Mouse (Mus musculus): ENCODE measurements around the gene Rad1.
"Not testable (repeated sequence)": the region's sequence is repeated elsewhere in the genome, so short reads cannot be mapped to it uniquely, and the experiment has no call there.

Rad1 gene

GRCm38 (mm10) chr15:10499593-10499992 is 13.8 kb downstream of the Rad1 start:
- in situ Hi-C loops (cut with MboI; ENCODE audit: low pct_unique_long_range_greater_than_20kb in 1 of 2, low sequenced_read_pairs in 2 of 2, unreplicated experiment in 1 of 2) = loop anchor here (25.0 kb wide), 2 partner anchors 213 to 888 kb away; partner anchors contain the start of genes Rai14 (in 1 of the 2) and Tars (in 1 of the 2)

GRCm38 (mm10) chr15:10500035-10500434 is 14.2 kb downstream of the Rad1 start:
- in situ Hi-C loops (cut with MboI; ENCODE audit: low pct_unique_long_range_greater_than_20kb in 1 of 2, low sequenced_read_pairs in 2 of 2, unreplicated experiment in 1 of 2) = loop anchor here (10.0 to 25.0 kb wide), 2 partner anchors 365 to 387 kb away; no protein-coding TSS in a partner anchor

- in situ Hi-C loops (cut with MboI; ENCODE audit: low pct_unique_long_range_greater_than_20kb in 1 of 2, low sequenced_read_pairs in 2 of 2, unreplicated experiment in 1 of 2) = loop anchor here (10.0 to 25.0 kb wide), 2 partner anchors 364 to 386 kb away; no protein-coding TSS in a partner anchor
Measured at GRCm38 (mm10) chr15:10500838-10501719, 15.3 kb downstream of the Rad1 start.

GRCm38 (mm10) chr15:10506099-10506498 is 20.3 kb downstream of the Rad1 start:
- in situ Hi-C loops (cut with MboI; ENCODE audit: low pct_unique_long_range_greater_than_20kb in 1 of 2, low sequenced_read_pairs in 2 of 2, unreplicated experiment in 1 of 2) = loop anchor here (10.0 to 25.0 kb wide), 2 partner anchors 359 to 381 kb away; no protein-coding TSS in a partner anchor

GRCm38 (mm10) chr15:10515166-10515565 is 29.3 kb downstream of the Rad1 start:
- in situ Hi-C loops (cut with MboI; ENCODE audit: low pct_unique_long_range_greater_than_20kb in 1 of 2, low sequenced_read_pairs in 2 of 2, unreplicated experiment in 1 of 2) = loop anchor here in 1 of 2 experiments (25.0 kb wide), 1 partner anchor 372 kb away; no protein-coding TSS in a partner anchor

GRCm38 (mm10) chr15:10525896-10526295 is 40.1 kb downstream of the Rad1 start:
- in situ Hi-C loops (cut with MboI; ENCODE audit: low pct_unique_long_range_greater_than_20kb in 1 of 2, low sequenced_read_pairs in 2 of 2, unreplicated experiment in 1 of 2) = no loop called here

GRCm38 (mm10) chr15:10531352-10531751 is 45.5 kb downstream of the Rad1 start:
- in situ Hi-C loops (cut with MboI; ENCODE audit: low pct_unique_long_range_greater_than_20kb in 1 of 2, low sequenced_read_pairs in 2 of 2, unreplicated experiment in 1 of 2) = no loop called here

- in situ Hi-C loops (cut with MboI; ENCODE audit: low pct_unique_long_range_greater_than_20kb in 1 of 2, low sequenced_read_pairs in 2 of 2, unreplicated experiment in 1 of 2) = not testable (repeated sequence)
Measured at GRCm38 (mm10) chr15:10533361-10533760, 47.5 kb downstream of the Rad1 start.

GRCm38 (mm10) chr15:10534591-10534990 is 48.8 kb downstream of the Rad1 start:
- in situ Hi-C loops (cut with MboI; ENCODE audit: low pct_unique_long_range_greater_than_20kb in 1 of 2, low sequenced_read_pairs in 2 of 2, unreplicated experiment in 1 of 2) = no loop called here

- in situ Hi-C loops (cut with MboI; ENCODE audit: low pct_unique_long_range_greater_than_20kb in 1 of 2, low sequenced_read_pairs in 2 of 2, unreplicated experiment in 1 of 2) = no loop called here
Measured at GRCm38 (mm10) chr15:10535969-10536368, 50.2 kb downstream of the Rad1 start.

GRCm38 (mm10) chr15:10540271-10541088 is 54.7 kb downstream of the Rad1 start:
- in situ Hi-C loops (cut with MboI; ENCODE audit: low pct_unique_long_range_greater_than_20kb in 1 of 2, low sequenced_read_pairs in 2 of 2, unreplicated experiment in 1 of 2) = no loop called here

All from mouse embryonic stem cell (cell line).